Mouse (Mus musculus): ENCODE results near the gene Nabp1. TPM values are rescaled to one million over a fixed set of nuclear protein-coding genes. Genes with fewer than 3 reads are reported as not detected.

Gene Nabp1
- polyA plus RNA-seq, 1 experiment from 2014 or later: 6.2 TPM

DNA sequence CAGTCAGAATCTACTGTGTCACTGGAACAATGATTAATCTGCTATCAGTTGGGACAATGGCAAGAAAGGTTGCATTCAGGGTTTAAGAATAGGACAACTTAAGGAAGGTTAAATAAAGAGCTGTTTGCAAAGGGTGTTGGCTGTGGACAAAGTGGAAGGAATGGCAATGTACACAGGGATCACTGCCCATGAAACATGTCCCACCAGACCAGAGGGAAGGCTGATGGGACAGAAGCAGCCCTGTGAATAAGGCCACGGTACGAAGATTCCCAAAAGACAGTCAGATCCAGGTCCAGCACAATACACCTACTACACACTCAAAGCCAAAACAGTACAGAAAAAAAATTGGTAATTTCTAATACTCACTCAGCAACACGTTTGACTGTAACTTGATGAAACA is 30.3 kb upstream of the Nabp1 start:
- H3K4me1 ChIP-seq (replicated peaks): peaks cover 3% of the 10 kb centered on the region; the same call in 1 of the 2 replicates
- no peak overlapping the region for H3K4me3 ChIP-seq
- no peaks in the 10 kb centered on the region for H3K27me3 ChIP-seq (ENCODE audit: insufficient read depth, poor library complexity, severe bottlenecking)
- no peaks in the 10 kb centered on the region for H3K36me3 ChIP-seq
- H3K27ac ChIP-seq: no peak overlapping the region
- WGBS: 67% methylated on average over 3 of the region's 3 CpGs
- no peaks in the 10 kb centered on the region for H3K9me3 ChIP-seq
- DNase-seq (ENCODE audit: low spot score): no peak

DNA sequence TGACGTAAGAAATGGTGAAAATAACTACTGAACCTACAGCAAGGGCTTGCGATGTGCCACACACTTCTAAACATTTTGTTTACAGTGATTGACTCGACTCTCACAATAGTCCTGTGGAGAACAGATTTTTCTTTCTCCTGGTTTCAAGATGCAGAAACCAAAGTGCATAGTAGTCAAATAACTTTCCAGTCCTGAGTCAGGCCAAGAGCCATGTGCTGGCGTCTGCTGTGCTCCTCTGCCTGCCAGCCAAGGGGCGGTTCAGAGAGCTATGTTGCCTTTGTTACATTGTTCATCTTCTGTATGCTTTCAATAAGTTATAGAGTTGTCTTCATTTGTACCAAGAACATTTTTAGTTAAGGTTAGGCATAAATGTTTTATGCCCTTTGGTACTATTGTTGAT is 29.2 kb upstream of the Nabp1 start:
- Histone ChIP-seq H3K4me3 (no peak overlapping the region), H3K36me3 (no peaks in the 10 kb centered on the region), H3K27ac (no peak overlapping the region), H3K4me1 (replicated peaks) (peaks cover 3% of the 10 kb centered on the region; the same call in 1 of the 2 replicates), H3K27me3 (ENCODE audit: insufficient read depth, poor library complexity, severe bottlenecking) (no peaks in the 10 kb centered on the region), H3K9me3 (no peaks in the 10 kb centered on the region)
- DNase-seq (ENCODE audit: low spot score): no peak
- WGBS: 82% methylated on average over 5 of the region's 5 CpGs

GRCm38 (mm10) chr1:51506236-51506635 is 28.0 kb upstream of the Nabp1 start:
- no peaks in the 10 kb centered on the region for H3K27me3 ChIP-seq (ENCODE audit: insufficient read depth, poor library complexity, severe bottlenecking)
- WGBS: 92% methylated on average over 4 of the region's 4 CpGs
- DNase-seq (ENCODE audit: low spot score): no peak
- no peak overlapping the region for H3K27ac ChIP-seq
- no peaks in the 10 kb centered on the region for H3K36me3 ChIP-seq
- H3K4me3 ChIP-seq: no peak overlapping the region
- H3K9me3 ChIP-seq: no peaks in the 10 kb centered on the region
- H3K4me1 ChIP-seq (replicated peaks): peaks cover 3% of the 10 kb centered on the region; the same call in 1 of the 2 replicates

DNA sequence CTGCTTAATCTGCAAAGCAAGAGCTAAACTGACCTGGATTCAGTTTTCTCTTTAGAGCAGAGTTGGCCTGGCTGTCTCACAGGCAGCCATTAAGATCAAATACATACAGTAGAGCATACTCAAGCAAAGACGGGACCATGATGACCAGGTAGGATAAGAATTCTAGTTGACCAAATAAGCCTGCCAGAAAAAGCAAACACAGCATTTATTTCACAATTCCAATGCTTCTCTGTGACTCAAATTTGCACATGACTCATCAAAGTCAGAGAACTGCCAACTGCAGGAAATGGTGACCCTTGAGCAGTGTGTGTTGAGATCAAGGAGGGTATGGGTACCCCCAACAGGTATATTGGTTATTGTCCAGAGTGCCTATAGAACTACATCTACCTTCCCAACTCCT is 27.4 kb upstream of the Nabp1 start:
- Histone ChIP-seq H3K4me3 (no peak overlapping the region), H3K9me3 (no peaks in the 10 kb centered on the region), H3K27ac (no peak overlapping the region), H3K27me3 (ENCODE audit: insufficient read depth, poor library complexity, severe bottlenecking) (no peaks in the 10 kb centered on the region), H3K4me1 (replicated peaks) (peaks cover 3% of the 10 kb centered on the region; the same call in 1 of the 2 replicates), H3K36me3 (no peaks in the 10 kb centered on the region)
- DNase-seq (ENCODE audit: low spot score): no peak
- 91% methylated on average over 1 of the region's 1 CpGs for WGBS

DNA sequence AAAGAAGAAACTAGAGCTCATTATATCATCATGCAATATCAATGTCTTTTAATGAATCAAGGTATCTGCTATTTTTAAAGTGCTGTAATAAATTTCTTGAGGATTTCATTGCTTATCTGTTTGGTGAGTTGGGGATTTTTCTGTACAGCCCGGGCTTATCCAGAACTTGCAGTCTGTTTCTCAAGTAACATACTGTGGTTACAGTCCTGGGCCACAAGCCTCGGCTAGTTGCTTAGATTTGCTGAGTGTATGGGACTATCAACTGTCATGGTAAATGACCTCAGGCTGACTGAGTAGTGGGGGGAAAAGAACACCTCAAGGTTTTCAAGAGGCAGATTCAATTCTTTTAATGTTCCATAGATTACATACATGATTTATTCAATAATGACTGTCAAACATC is 24.8 kb upstream of the Nabp1 start:
- WGBS: 87% methylated on average over 2 of the region's 2 CpGs
- H3K4me1 ChIP-seq (replicated peaks): no peaks in the 10 kb centered on the region
- DNase-seq (ENCODE audit: low spot score): no peak
- no peak overlapping the region for H3K27ac ChIP-seq
- H3K27me3 ChIP-seq (ENCODE audit: insufficient read depth, poor library complexity, severe bottlenecking): no peaks in the 10 kb centered on the region
- H3K9me3 ChIP-seq: no peaks in the 10 kb centered on the region
- H3K36me3 ChIP-seq: no peaks in the 10 kb centered on the region
- no peak overlapping the region for H3K4me3 ChIP-seq

DNA sequence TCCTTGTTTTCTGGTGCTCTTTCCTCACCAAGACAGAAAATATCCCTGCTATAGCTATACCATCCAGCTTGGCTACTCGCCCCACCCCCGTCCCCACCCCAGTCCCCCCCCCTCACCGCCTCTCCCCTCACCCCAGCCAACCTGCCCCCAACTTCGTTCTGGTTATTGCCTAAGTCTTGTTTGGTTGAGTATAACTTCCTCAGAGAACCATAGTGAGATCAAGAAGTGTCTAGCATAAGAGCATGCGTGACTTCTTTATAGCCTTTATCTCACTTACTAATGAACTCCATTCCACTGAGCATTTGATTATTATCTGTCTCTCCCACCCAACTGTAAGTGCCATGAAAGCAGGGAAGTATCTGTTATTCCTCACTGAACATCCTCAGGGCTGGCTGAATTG is 24.1 kb upstream of the Nabp1 start:
- Histone ChIP-seq H3K27me3 (ENCODE audit: insufficient read depth, poor library complexity, severe bottlenecking) (no peaks in the 10 kb centered on the region), H3K4me3 (no peak overlapping the region), H3K27ac (no peak overlapping the region), H3K36me3 (no peaks in the 10 kb centered on the region), H3K4me1 (replicated peaks) (no peaks in the 10 kb centered on the region), H3K9me3 (no peaks in the 10 kb centered on the region)
- DNase-seq (ENCODE audit: low spot score): no peak
- WGBS: 87% methylated on average over 5 of the region's 5 CpGs

- H3K9me3 ChIP-seq: no peaks in the 10 kb centered on the region
- H3K4me1 ChIP-seq (replicated peaks): no peaks in the 10 kb centered on the region
- no peaks in the 10 kb centered on the region for H3K27me3 ChIP-seq (ENCODE audit: insufficient read depth, poor library complexity, severe bottlenecking)
- DNase-seq (ENCODE audit: low spot score): no peak
- H3K36me3 ChIP-seq: no peaks in the 10 kb centered on the region
- 85% methylated on average over 12 of the region's 12 CpGs for WGBS
- H3K27ac ChIP-seq: no peak overlapping the region
- no peak overlapping the region for H3K4me3 ChIP-seq
Observed at GRCm38 (mm10) chr1:51501251-51501650, 23.0 kb upstream of the Nabp1 start.

- H3K4me1 ChIP-seq (replicated peaks): no peaks in the 10 kb centered on the region
- H3K9me3 ChIP-seq: no peaks in the 10 kb centered on the region
- 61% methylated on average over 2 of the region's 2 CpGs for WGBS
- H3K4me3 ChIP-seq: no peak overlapping the region
- no peak for DNase-seq (ENCODE audit: low spot score)
- no peaks in the 10 kb centered on the region for H3K36me3 ChIP-seq
- H3K27ac ChIP-seq: no peak overlapping the region
- H3K27me3 ChIP-seq (ENCODE audit: insufficient read depth, poor library complexity, severe bottlenecking): no peaks in the 10 kb centered on the region
Observed at GRCm38 (mm10) chr1:51498601-51499098, 20.4 kb upstream of the Nabp1 start.

DNA sequence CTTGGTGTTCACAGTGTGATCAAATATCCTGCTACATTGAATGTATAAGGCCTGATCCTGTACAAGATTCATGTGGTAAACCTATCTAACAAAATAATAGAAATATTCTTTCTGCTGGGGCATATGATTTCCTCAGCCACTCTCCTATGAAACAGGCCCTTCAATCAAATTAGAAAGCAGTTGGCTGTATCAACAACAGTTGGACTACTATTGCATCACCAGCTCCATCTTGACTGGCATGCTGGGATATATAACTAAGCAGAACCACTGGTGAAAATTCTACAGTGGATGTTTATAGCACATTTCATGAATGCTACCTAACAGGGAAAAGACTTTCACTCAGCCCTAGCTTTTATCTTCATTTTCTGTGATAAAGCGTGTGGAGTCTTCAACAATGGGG is 17.9 kb upstream of the Nabp1 start:
- Histone ChIP-seq H3K4me3 (no peak overlapping the region), H3K27ac (no peak overlapping the region), H3K4me1 (replicated peaks) (no peaks in the 10 kb centered on the region), H3K36me3 (no peaks in the 10 kb centered on the region), H3K9me3 (no peaks in the 10 kb centered on the region), H3K27me3 (ENCODE audit: insufficient read depth, poor library complexity, severe bottlenecking) (no peaks in the 10 kb centered on the region)
- DNase-seq (ENCODE audit: low spot score): no peak
- WGBS: 95% methylated on average over 1 of the region's 1 CpGs

DNA sequence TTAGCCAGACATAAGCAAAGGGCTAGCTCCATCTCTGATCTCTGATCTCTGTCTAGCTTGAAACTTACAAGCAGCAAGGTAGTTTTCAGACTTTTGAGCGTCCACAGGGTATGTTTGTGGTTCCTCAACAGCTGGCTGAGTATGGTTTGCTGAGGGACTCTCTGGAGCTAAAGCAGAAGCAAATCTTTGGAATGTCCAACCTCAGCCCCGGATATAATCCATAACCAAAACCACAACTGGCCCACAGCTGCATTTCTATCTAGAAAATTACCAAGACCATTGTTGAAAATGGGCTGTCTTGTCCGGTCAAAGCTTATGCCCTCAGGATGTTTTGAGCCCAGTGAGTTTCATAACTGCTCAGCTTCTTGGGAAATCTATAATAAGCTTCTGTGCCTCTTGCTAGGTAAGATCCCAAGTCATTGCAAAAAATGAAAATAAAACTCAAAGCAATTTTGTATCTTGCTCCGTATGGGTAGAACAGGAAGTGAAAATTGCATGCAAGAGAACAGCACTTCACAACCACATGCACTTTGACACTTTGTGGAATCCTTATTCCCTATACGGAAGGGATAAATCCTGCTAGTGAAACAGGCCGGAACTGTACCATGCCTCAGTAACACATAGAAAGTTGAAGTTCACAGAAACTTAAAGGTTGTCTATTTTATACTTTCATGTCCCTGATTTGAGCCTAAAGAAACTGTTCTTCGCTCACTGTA is 15.5 kb upstream of the Nabp1 start:
- no peak overlapping the region for H3K27ac ChIP-seq
- no peaks in the 10 kb centered on the region for H3K36me3 ChIP-seq
- no peak overlapping the region for H3K4me3 ChIP-seq
- H3K9me3 ChIP-seq: no peaks in the 10 kb centered on the region
- no peaks in the 10 kb centered on the region for H3K4me1 ChIP-seq (replicated peaks)
- 87% methylated on average over 7 of the region's 7 CpGs for WGBS
- no peaks in the 10 kb centered on the region for H3K27me3 ChIP-seq (ENCODE audit: insufficient read depth, poor library complexity, severe bottlenecking)
- DNase-seq (ENCODE audit: low spot score): no peak

DNA sequence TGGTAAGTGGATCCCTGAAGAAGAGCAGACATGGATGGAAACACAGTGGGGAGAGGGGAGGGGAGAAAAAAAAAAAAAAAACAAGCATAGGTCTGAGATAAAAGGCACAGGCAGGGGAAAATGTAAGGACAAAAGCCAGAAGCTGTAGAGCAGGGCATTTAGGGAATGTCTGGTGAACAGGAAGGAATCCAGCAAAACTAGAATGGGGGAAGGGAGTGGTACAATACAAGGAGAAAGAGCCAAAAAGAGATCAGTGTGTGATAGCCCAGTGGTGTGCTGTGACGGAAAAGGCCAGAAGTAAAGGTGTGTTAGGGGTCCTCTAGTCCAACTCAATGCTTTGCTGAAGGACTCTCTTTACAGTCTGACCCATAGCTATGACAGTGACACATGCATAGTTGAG is 8.1 kb upstream of the Nabp1 start:
- Histone ChIP-seq H3K36me3 (no peaks in the 10 kb centered on the region), H3K4me1 (replicated peaks) (no peaks in the 10 kb centered on the region), H3K4me3 (no peak overlapping the region), H3K9me3 (no peaks in the 10 kb centered on the region), H3K27ac (no peak overlapping the region), H3K27me3 (ENCODE audit: insufficient read depth, poor library complexity, severe bottlenecking) (no peaks in the 10 kb centered on the region)
- 82% methylated on average over 1 of the region's 1 CpGs for WGBS
- no peak for DNase-seq (ENCODE audit: low spot score)

DNA sequence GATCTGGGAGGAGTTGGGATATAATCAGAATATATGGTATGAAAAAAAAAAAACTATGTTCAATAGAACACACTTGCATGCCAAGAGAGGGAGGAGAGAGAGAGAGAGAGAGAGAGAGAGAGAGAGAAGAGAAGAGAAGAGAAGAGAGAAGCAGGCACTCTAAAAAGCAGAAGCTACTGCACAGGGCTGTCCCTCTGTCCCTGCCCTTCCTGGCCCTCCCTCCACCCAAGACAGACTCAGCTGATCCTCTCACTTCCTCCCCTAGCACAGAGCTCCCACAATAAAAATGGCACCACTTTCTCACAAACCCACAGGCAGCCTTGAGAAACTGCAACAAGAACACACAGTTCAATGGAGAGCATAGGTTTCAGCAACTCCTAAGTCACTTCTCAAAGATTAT is 2.2 kb upstream of the Nabp1 start:
- DNase-seq (ENCODE audit: low spot score): no peak
- H3K9me3 ChIP-seq: no peaks in the 10 kb centered on the region
- no peaks in the 10 kb centered on the region for H3K27me3 ChIP-seq (ENCODE audit: insufficient read depth, poor library complexity, severe bottlenecking)
- no peak overlapping the region for H3K4me3 ChIP-seq
- peaks cover 11% of the 10 kb centered on the region for H3K4me1 ChIP-seq (replicated peaks)
- H3K36me3 ChIP-seq: no peaks in the 10 kb centered on the region
- no peak overlapping the region for H3K27ac ChIP-seq

DNA sequence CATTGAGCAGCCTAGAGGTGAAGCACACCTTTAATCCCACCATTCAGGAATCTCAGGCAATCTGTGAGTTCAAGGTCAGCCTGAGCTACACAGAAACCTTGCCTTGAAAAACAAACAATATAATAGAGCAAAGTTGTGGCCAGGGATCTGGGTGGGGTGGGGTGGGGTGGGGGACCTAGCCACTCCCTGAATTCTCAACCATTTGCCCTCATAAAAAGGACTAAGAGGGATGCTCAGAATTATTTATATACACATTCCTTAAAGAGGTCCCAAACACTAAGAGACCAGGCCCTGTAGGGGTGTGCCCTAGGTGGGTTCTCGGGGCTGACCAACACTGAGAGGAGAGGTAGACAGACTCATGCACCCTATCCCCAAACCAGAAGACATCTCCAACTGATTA is 1.5 kb upstream of the Nabp1 start:
- Histone ChIP-seq H3K9me3 (no peaks in the 10 kb centered on the region), H3K4me1 (replicated peaks) (peaks cover 11% of the 10 kb centered on the region), H3K4me3 (no peak overlapping the region), H3K27ac (no peak overlapping the region), H3K36me3 (no peaks in the 10 kb centered on the region), H3K27me3 (ENCODE audit: insufficient read depth, poor library complexity, severe bottlenecking) (no peaks in the 10 kb centered on the region)
- WGBS: 83% methylated on average over 1 of the region's 1 CpGs
- no peak for DNase-seq (ENCODE audit: low spot score)

- peak overlapping the region; percentile 89 for H3K27ac ChIP-seq
- WGBS: 87% methylated on average over 1 of the region's 1 CpGs
- H3K27me3 ChIP-seq (ENCODE audit: insufficient read depth, poor library complexity, severe bottlenecking): no peaks in the 10 kb centered on the region
- DNase-seq (ENCODE audit: low spot score): no peak
- peaks cover 11% of the 10 kb centered on the region for H3K4me1 ChIP-seq (replicated peaks)
- peak overlapping the region; percentile 70 for H3K4me3 ChIP-seq
- H3K9me3 ChIP-seq: no peaks in the 10 kb centered on the region
- H3K36me3 ChIP-seq: no peaks in the 10 kb centered on the region
Observed at GRCm38 (mm10) chr1:51479027-51479329, 753 bp upstream of the Nabp1 start.
